Comparison of ENCODE assay signal across 11 mouse cellular contexts in genomic region chr2:29973525-29973924, GRCm38 (mm10). TPM values are rescaled to one million over a fixed set of nuclear protein-coding genes. Genes with fewer than 3 reads are reported as not detected.
A peak's percentile ranks its signal among the peaks of the same experiment; 100 is the strongest.
DNase-seq lines count a peak whose midpoint lies in the region; TF ChIP-seq lines count a peak whose summit lies in the region.
"Had no signal": no experiment of that assay in that cellular context is flagged by ENCODE, and none has a peak within 500 bp of the region (broad histone marks: within the 10 kb centered on the region; RNA-seq: fewer than 3 reads in every experiment).

No protein-coding gene starts in this region.

- intact Hi-C loops in heart, adult 2 months (cut with DNase I): no loop called here
- intact Hi-C loops in heart, postnatal 14 days (cut with DNase I): no loop called here

- peaks cover 8% of the 10 kb centered on the region for H3K79me2 ChIP-seq in heart, adult 2 months (replicated peaks; ENCODE audit: control insufficient read depth, insufficient read depth, low read length)

- TF ChIP-seq POLR2A in heart, adult 2 months (IDR thresholded peaks at IDR 0.05; ENCODE audit: insufficient read depth, low read depth, low read length): no peak

- H3K9ac ChIP-seq in heart, adult 2 months (ENCODE audit: low read depth, low read length): no peak overlapping the region
- H3K9ac ChIP-seq: hindbrain, embryonic 15.5 days; liver, embryonic 14.5 days had no signal

- H3K27me3 ChIP-seq in heart, adult 2 months (ENCODE audit: control insufficient read depth, insufficient read depth, low read length): no peaks in the 10 kb centered on the region
- H3K27me3 ChIP-seq: hindbrain, embryonic 15.5 days had no signal

- H3K4me3 ChIP-seq in heart, adult 2 months: no peak overlapping the region
- no peak overlapping the region for H3K4me3 ChIP-seq in layer of hippocampus, adult 2 months
- H3K4me3 ChIP-seq: hindbrain, embryonic 15.5 days had no signal

- peak overlapping the region; percentile 36; the same call in 1 of the 2 replicates for H3K27ac ChIP-seq in heart, adult 2 months
- H3K27ac ChIP-seq in layer of hippocampus, adult 2 months: peak overlapping the region; percentile 39; the same call in 1 of the 2 replicates
- H3K27ac ChIP-seq: hindbrain, embryonic 15.5 days; liver, embryonic 14.5 days had no signal

- 17% methylated on average over 2 of the region's 2 CpGs for WGBS in heart, adult 2 months

- DNase-seq in heart, adult 2 months: no peak
- no peak for DNase-seq in heart, postnatal 14 days
- no peak for DNase-seq in layer of hippocampus, adult 2 months (ENCODE audit: low spot score in 2 of 2)
- no peak for DNase-seq in layer of hippocampus, postnatal 10 days (ENCODE audit: low spot score in 2 of 2)
- DNase-seq in WW6 (ENCODE audit: low read depth, low spot score): peak; percentile 13
- DNase-seq in lung, postnatal 10 days: peak; percentile 78
- DNase-seq in right cerebral cortex, postnatal 25 days: no peak
- DNase-seq in embryo, embryonic 10.5 days (ENCODE audit: low spot score): no peak
- DNase-seq: cerebellum, adult 8-10 months had no signal

- peaks cover 68% of the 10 kb centered on the region for H3K36me3 ChIP-seq in heart, adult 2 months (ENCODE audit: control insufficient read depth, insufficient read depth, low read length)

- TF ChIP-seq EP300 in heart, adult 2 months (IDR thresholded peaks at IDR 0.05; ENCODE audit: insufficient read depth, low read depth, low read length): no peak

- TF ChIP-seq CTCF in heart, adult 2 months (IDR thresholded peaks at IDR 0.05): no peak
- TF ChIP-seq CTCF in layer of hippocampus, adult 2 months (conservative IDR thresholded peaks at IDR 0.05): no peak

- peaks cover 26% of the 10 kb centered on the region for H3K4me1 ChIP-seq in heart, adult 2 months (ENCODE audit: control insufficient read depth, insufficient read depth, low read length)

RNA-seq across cellular contexts. Expression of gene Sptan1, which starts 8.2 kb away (rescaled TPM):
- total RNA-seq in heart, adult 2 months (2021): 100 to 1,000 TPM; 159 to 167 TPM
- polyA plus RNA-seq in heart, adult 2 months (2012; rRNA removed): 130 and 163 TPM in 2 replicates
- total RNA-seq in heart, postnatal 14 days (2021): 100 to 1,000 TPM; 255 TPM
- 100 to 1,000 TPM; 879 to 882 TPM for total RNA-seq in layer of hippocampus, adult 2 months (2021)
- 1,000 to 10,000 TPM in 1 of 2 experiments, 100 to 1,000 TPM in 1; 939 to 1,018 TPM for total RNA-seq in layer of hippocampus, postnatal 10 days (2021)

RNA-seq across cellular contexts. Expression of gene Gle1, which starts 38.3 kb away (rescaled TPM):
- total RNA-seq in heart, adult 2 months (2021): 10 to 100 TPM; 23.8 to 25.6 TPM
- polyA plus RNA-seq in heart, adult 2 months (2012; rRNA removed): 14.9 and 25.5 TPM in 2 replicates
- 10 to 100 TPM; 25.1 to 25.2 TPM for total RNA-seq in heart, postnatal 14 days (2021)
- 10 to 100 TPM; 48.0 to 48.9 TPM for total RNA-seq in layer of hippocampus, adult 2 months (2021)
- 10 to 100 TPM; 43.4 to 45.0 TPM for total RNA-seq in layer of hippocampus, postnatal 10 days (2021)

Comparison
In these comparisons a context has a peak if more than half of its experiments do, and no peak if none do; other contexts are left out.
1. DNase-seq: peak in WW6 (single experiment) and lung, postnatal 10 days (single experiment); none in heart, adult 2 months (0 of 2), heart, postnatal 14 days (0 of 2), layer of hippocampus, adult 2 months (0 of 2), layer of hippocampus, postnatal 10 days (0 of 2), right cerebral cortex, postnatal 25 days (single experiment) and embryo, embryonic 10.5 days (single experiment).